Mouse (Mus musculus): ENCODE results near the gene Tmem160. TPM values are rescaled to one million over a fixed set of nuclear protein-coding genes. Genes with fewer than 3 reads are reported as not detected.

The Tmem160 gene
- polyA plus RNA-seq (2017; shearing (Covaris generic)): 69.4 TPM

DNA sequence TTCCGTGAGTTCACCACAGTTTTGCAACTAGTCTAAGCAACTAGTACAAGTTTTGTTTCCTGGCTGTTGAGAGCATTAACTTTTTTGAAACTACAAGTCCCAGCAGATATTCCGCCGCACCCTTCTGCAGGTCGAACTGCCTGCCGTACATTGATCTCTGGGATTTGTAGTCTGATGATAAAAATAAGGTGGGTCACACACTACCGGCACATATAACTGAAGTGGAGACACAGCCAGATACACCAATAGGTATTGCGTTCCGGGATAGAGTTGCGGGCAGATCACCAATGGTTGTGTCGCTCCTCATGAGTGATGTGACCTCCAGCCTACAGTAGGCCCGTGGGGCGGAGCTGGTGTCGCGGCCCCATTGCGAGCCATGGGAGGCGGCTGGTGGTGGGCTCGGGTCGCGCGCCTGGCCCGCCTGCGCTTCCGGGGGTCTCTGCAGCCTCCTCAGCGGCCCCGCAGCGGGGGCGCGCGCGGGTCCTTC is at the start of gene Tmem160:
Gene Tmem160 (plus strand): TSS at position 193 of the 487 bp plus-strand sequence.

DNA sequence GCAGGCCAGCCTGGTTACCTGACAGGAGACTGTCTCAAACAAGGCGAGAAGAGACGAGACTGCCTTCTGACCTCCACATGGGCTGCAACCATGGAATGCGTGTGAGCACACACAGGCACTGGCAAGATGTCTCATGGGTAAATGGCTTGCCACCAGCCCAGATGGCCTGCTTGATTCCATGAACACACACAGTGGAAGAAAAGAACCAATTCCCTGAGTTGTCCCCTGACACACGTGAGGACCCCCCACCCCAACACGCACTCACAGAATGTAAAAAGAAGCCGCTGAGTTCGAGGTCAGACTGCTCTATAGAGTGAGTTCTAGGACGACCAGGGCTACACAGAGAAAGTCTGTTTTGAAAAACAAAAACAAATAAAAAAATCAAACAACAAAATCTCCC is 25.0 kb downstream of the Tmem160 start, which contains the start of gene Npas1:
Gene Npas1 (minus strand): TSS at position 101 of the 400 bp plus-strand sequence.

Other genes starting within 250 kb of the Tmem160 start
- 19.8 TPM for gene Dhx34, start 230.7 kb upstream of the Tmem160 start, polyA plus RNA-seq (2017; shearing (Covaris generic))
- gene C5ar2, start 208.6 kb upstream of the Tmem160 start, polyA plus RNA-seq (2017; shearing (Covaris generic)): not detected
- gene C5ar1, start 193.2 kb upstream of the Tmem160 start, polyA plus RNA-seq (2017; shearing (Covaris generic)): not detected
- 2.5 TPM for gene Inafm1, start 179.2 kb upstream of the Tmem160 start, polyA plus RNA-seq (2017; shearing (Covaris generic))
- 108 TPM for gene Ccdc9, start 166.0 kb upstream of the Tmem160 start, polyA plus RNA-seq (2017; shearing (Covaris generic))
- gene Bbc3, start 144.4 kb upstream of the Tmem160 start, polyA plus RNA-seq (2017; shearing (Covaris generic)): 47.2 TPM
- gene Sae1, start 65.0 kb upstream of the Tmem160 start, polyA plus RNA-seq (2017; shearing (Covaris generic)): 96.4 TPM
- gene Zc3h4, start 51.9 kb upstream of the Tmem160 start, polyA plus RNA-seq (2017; shearing (Covaris generic)): 17.3 TPM
- not detected for gene Npas1, start 24.9 kb downstream of the Tmem160 start, polyA plus RNA-seq (2017; shearing (Covaris generic))
- gene Arhgap35, start 162.2 kb downstream of the Tmem160 start, polyA plus RNA-seq (2017; shearing (Covaris generic)): 6.0 TPM
- gene Ceacam15, start 222.9 kb downstream of the Tmem160 start, polyA plus RNA-seq (2017; shearing (Covaris generic)): not detected

Measured in effector memory CD4-positive, alpha-beta T cell, adult 5 months (primary cell).